8 mouse cellular contexts compared by ENCODE assay signal in genomic region chr9:91381284-91382110, GRCm38 (mm10). TPM values are rescaled to one million over a fixed set of nuclear protein-coding genes. Genes with fewer than 3 reads are reported as not detected.
DNase-seq lines count a peak whose midpoint lies in the region; ATAC-seq lines count a peak whose summit lies in the region.

No protein-coding gene starts in this region.

- H3K4me3 ChIP-seq in kidney, embryonic 16.5 days (ENCODE audit: low read length), result peak overlapping the region; percentile 50
- H3K4me3 ChIP-seq in forebrain, embryonic 12.5 days (replicated peaks), result peak overlapping the region; percentile 57
- peak overlapping the region; percentile 48 for H3K4me3 ChIP-seq in intestine, embryonic 15.5 days (replicated peaks)
- H3K4me3 ChIP-seq in neural tube, embryonic 12.5 days, result peak overlapping the region; percentile 59

- H3K4me1 ChIP-seq in kidney, embryonic 16.5 days (ENCODE audit: insufficient read depth, low read length), result no peaks in the 10 kb centered on the region
- H3K4me1 ChIP-seq in forebrain, embryonic 12.5 days, result peaks cover 63% of the 10 kb centered on the region
- H3K4me1 ChIP-seq in intestine, embryonic 15.5 days (replicated peaks), result peaks cover 9% of the 10 kb centered on the region; the same call in 1 of the 2 replicates
- peaks cover 23% of the 10 kb centered on the region for H3K4me1 ChIP-seq in neural tube, embryonic 12.5 days

- H3K27ac ChIP-seq in kidney, embryonic 16.5 days (ENCODE audit: low read length), result no peak overlapping the region
- peak overlapping the region; percentile 94 for H3K27ac ChIP-seq in forebrain, embryonic 12.5 days
- H3K27ac ChIP-seq in intestine, embryonic 15.5 days, result no peak overlapping the region
- H3K27ac ChIP-seq in neural tube, embryonic 12.5 days, result peak overlapping the region; percentile 88

- peak overlapping the region; percentile 15; the same call in 1 of the 2 replicates for H3K9ac ChIP-seq in kidney, embryonic 16.5 days (replicated peaks; ENCODE audit: low read length)
- H3K9ac ChIP-seq in forebrain, embryonic 12.5 days, result peak overlapping the region; percentile 89
- H3K9ac ChIP-seq in intestine, embryonic 15.5 days, result peak overlapping the region; percentile 16; the same call in 1 of the 2 replicates
- H3K9ac ChIP-seq in neural tube, embryonic 12.5 days, result peak overlapping the region; percentile 93

- DNase-seq in kidney, adult 9 months, result no peak
- DNase-seq in thymus, postnatal 4 days, result no peak
- no peak for DNase-seq in thymus, postnatal 10 days (ENCODE audit: low spot score in 2 of 2)

- under 1% methylated on average over 61 of the region's 76 CpGs for WGBS in kidney, embryonic 16.5 days
- WGBS in forebrain, embryonic 12.5 days, result under 1% methylated on average over 67 of the region's 76 CpGs
- WGBS in intestine, embryonic 15.5 days, result under 1% methylated on average over 63 of the region's 76 CpGs
- WGBS in neural tube, embryonic 12.5 days, result under 1% methylated on average over 61 of the region's 76 CpGs

- no peaks in the 10 kb centered on the region for H3K9me3 ChIP-seq in kidney, embryonic 16.5 days (ENCODE audit: low read length)
- no peaks in the 10 kb centered on the region for H3K9me3 ChIP-seq in forebrain, embryonic 12.5 days
- no peaks in the 10 kb centered on the region for H3K9me3 ChIP-seq in intestine, embryonic 15.5 days
- H3K9me3 ChIP-seq in neural tube, embryonic 12.5 days, result no peaks in the 10 kb centered on the region

- H3K4me2 ChIP-seq in kidney, embryonic 16.5 days (replicated peaks; ENCODE audit: low read depth, low read length), result peak overlapping the region; percentile 77
- peak overlapping the region; percentile 81 for H3K4me2 ChIP-seq in forebrain, embryonic 12.5 days
- peak overlapping the region; percentile 85 for H3K4me2 ChIP-seq in intestine, embryonic 15.5 days (replicated peaks)
- peak overlapping the region; percentile 81 for H3K4me2 ChIP-seq in neural tube, embryonic 12.5 days (replicated peaks)

- H3K36me3 ChIP-seq in kidney, embryonic 16.5 days (ENCODE audit: insufficient read depth, low read length), result no peaks in the 10 kb centered on the region
- no peaks in the 10 kb centered on the region for H3K36me3 ChIP-seq in forebrain, embryonic 12.5 days (replicated peaks)
- H3K36me3 ChIP-seq in intestine, embryonic 15.5 days, result no peaks in the 10 kb centered on the region
- no peaks in the 10 kb centered on the region for H3K36me3 ChIP-seq in neural tube, embryonic 12.5 days

- peak; percentile 72 for ATAC-seq in kidney, embryonic 16.5 days (ENCODE audit: low FRiP score, low TSS enrichment)
- ATAC-seq in cerebellum, adult (ENCODE audit: insufficient number of reproducible peaks, low FRiP score, low TSS enrichment), result peak; percentile 54
- peak; percentile 37 for ATAC-seq in forebrain, embryonic 12.5 days (ENCODE audit: low FRiP score)
- ATAC-seq in intestine, embryonic 15.5 days, result peak; percentile 73
- peak; percentile 16 for ATAC-seq in neural tube, embryonic 12.5 days (ENCODE audit: low FRiP score, low read depth)

- peaks cover 97% of the 10 kb centered on the region for H3K27me3 ChIP-seq in kidney, embryonic 16.5 days (ENCODE audit: insufficient read depth, low read length)
- H3K27me3 ChIP-seq in forebrain, embryonic 12.5 days, result peaks cover 88% of the 10 kb centered on the region
- H3K27me3 ChIP-seq in intestine, embryonic 15.5 days (replicated peaks), result peaks cover 96% of the 10 kb centered on the region
- H3K27me3 ChIP-seq in neural tube, embryonic 12.5 days (replicated peaks), result peaks cover 74% of the 10 kb centered on the region

RNA-seq across cellular contexts. Expression of gene Zic1, which starts 15.9 kb away (rescaled TPM):
- not detected in 2 replicates for polyA plus RNA-seq in kidney, embryonic 16.5 days (2015; fragmentation: Nextera tagmentation; extraction: Ambion mirVana)
- 13.9 and 14.4 TPM in 2 replicates for polyA plus RNA-seq in forebrain, embryonic 12.5 days (2016; fragmentation: Nextera tagmentation; extraction: Ambion mirVana)
- 0.09 TPM in 1 of 2 replicates, not detected in the other for polyA plus RNA-seq in intestine, embryonic 15.5 days (2015; fragmentation: Nextera tagmentation; extraction: Ambion mirVana)
- polyA plus RNA-seq in neural tube, embryonic 12.5 days (2016; fragmentation: Nextera tagmentation; extraction: Ambion mirVana), result 19.0 and 19.9 TPM in 2 replicates

RNA-seq across cellular contexts. Expression of gene Zic4, which starts 19.3 kb away (rescaled TPM):
- polyA plus RNA-seq in kidney, embryonic 16.5 days (2015; fragmentation: Nextera tagmentation; extraction: Ambion mirVana), result not detected in 2 replicates
- polyA plus RNA-seq in forebrain, embryonic 12.5 days (2016; fragmentation: Nextera tagmentation; extraction: Ambion mirVana), result 56.4 and 60.5 TPM in 2 replicates
- 0.16 TPM in 1 of 2 replicates, not detected in the other for polyA plus RNA-seq in intestine, embryonic 15.5 days (2015; fragmentation: Nextera tagmentation; extraction: Ambion mirVana)
- 62.8 and 66.6 TPM in 2 replicates for polyA plus RNA-seq in neural tube, embryonic 12.5 days (2016; fragmentation: Nextera tagmentation; extraction: Ambion mirVana)

Comparison
In these comparisons a context has a peak if more than half of its experiments do, and no peak if none do; other contexts are left out.
1. ATAC-seq: peak in every context shown above with its lines; median percentile 73 in intestine, embryonic 15.5 days; 72 in kidney, embryonic 16.5 days; 54 in cerebellum, adult; 37 in forebrain, embryonic 12.5 days; 16 in neural tube, embryonic 12.5 days.
2. H3K27ac ChIP-seq: peak in forebrain, embryonic 12.5 days (single experiment) and neural tube, embryonic 12.5 days (single experiment); none in kidney, embryonic 16.5 days (single experiment) and intestine, embryonic 15.5 days (single experiment).
3. H3K9ac ChIP-seq: peak in every context shown above with its lines; median percentile 93 in neural tube, embryonic 12.5 days; 89 in forebrain, embryonic 12.5 days; 16 in intestine, embryonic 15.5 days; 15 in kidney, embryonic 16.5 days.
4. RNA of gene Zic1, which starts 15.9 kb away (polyA plus RNA-seq): 19.0 to 19.9 TPM in neural tube, embryonic 12.5 days and 13.9 to 14.4 TPM in forebrain, embryonic 12.5 days; 0.09 TPM in intestine, embryonic 15.5 days and not detected in kidney, embryonic 16.5 days; every median in the first group is over 10 times any median in the second.
5. RNA of gene Zic4, which starts 19.3 kb away (polyA plus RNA-seq): 62.8 to 66.6 TPM in neural tube, embryonic 12.5 days and 56.4 to 60.5 TPM in forebrain, embryonic 12.5 days; 0.16 TPM in intestine, embryonic 15.5 days and not detected in kidney, embryonic 16.5 days; every median in the first group is over 10 times any median in the second.
6. Peak in every context shown above with its lines, with median percentiles within 50 percentile points of each other: H3K4me2 ChIP-seq and H3K4me3 ChIP-seq.